Mouse (Mus musculus): Measurements from ENCODE around the gene Ckm.

- TF ChIP-seq CTCF (IDR thresholded peaks at IDR 0.05; ENCODE audit: borderline replicate concordance, insufficient read depth, low read depth, low read length) (no peak), POLR2A (IDR thresholded peaks at IDR 0.05; ENCODE audit: borderline replicate concordance, insufficient read depth, low read length) (no peak)
Measured at GRCm38 (mm10) chr7:19394484-19394883, 10.1 kb upstream of the Ckm start.

All from cerebellum, adult 2 months (tissue).